Mouse (Mus musculus): Measurements from ENCODE around the gene Smo.

Gene Smo

DNA sequence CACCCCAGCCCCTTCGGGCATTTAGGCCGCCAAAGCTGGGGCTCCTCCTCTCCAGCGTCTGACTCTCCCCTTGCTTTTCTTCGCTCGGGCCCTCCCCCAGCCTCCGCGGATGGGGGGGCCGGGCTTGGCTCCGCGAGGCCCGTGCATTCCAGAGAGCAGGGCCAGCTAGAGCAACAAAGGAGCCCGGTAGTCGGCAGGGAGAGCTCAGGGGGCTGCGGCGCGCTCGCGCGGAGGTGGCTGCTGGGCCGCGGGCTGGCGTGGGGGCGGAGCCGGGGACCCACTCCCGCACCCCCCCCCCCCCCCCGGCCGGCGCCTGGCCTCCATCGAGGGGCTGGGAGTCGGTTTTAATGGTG, at the start of gene Smo:
Gene Smo (plus strand): TSS at position 168 of the 353 bp plus-strand sequence.
- peak; percentile 86 to 93 for DNase-seq

DNA sequence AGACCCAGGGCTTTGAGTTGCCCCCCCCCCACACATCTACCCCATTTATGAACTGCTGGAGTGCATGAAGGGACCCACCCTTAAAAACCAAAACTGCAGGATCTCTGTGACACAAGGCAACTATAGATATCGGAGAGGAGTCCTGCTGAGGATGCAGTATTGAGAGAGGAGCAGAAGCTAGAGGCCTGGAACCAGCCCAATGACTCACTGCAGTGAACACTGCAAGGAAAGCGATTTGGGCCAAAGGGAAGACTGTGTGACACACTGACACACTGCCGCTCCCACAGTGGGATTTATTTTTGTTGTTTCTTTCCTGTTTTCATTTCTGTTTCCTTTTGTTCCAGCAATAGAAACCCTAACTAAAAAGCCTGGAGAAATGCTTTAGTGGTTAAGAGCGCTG, 49.4 kb upstream of the Smo start:
- DNase-seq = no peak

DNA sequence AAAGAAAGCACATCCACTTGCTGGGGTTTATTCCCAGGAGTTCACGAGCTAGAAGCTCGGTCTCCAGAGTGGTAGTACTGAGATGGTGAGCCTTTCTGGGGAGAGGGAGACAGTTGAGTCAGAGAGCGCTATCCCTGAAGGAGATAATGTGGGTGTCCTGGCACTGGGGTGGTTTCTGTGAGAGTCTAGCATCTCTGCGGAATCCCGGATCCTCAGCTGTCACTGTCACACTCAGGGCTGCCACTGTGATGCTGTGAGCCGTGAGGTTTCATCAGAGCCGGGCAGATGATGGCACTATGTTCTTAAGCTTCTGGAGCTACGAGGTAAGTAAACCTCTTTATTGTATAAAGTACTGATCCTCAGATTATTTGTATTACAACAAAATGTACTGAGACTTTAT, 45.8 kb upstream of the Smo start:
- no peak for DNase-seq

DNA sequence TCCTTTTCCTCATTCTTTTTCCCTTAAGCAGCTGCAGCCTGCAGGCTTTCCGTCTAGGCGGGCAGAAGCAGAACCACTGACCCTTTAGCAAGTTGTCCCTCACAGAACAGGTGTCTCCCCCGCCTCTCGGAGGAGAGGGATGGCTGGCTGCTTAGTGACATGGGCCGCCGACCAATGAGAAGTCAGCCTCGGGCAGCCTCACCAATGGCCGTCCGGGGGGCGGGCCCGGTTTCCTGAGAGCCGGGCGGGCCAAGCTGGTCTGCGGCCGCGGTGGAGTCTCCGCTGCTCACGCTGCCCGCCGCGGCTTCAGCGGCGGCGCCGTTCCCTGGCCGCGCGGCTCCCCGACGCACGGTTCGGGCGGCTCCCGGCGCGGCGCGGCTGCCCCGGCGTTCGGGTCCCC, 41.4 kb upstream of the Smo start, which contains the start of gene Tspan33:
Gene Tspan33 (plus strand): TSS at position 270 of the 400 bp plus-strand sequence.
- DNase-seq = peak; percentile 92 to 94

DNA sequence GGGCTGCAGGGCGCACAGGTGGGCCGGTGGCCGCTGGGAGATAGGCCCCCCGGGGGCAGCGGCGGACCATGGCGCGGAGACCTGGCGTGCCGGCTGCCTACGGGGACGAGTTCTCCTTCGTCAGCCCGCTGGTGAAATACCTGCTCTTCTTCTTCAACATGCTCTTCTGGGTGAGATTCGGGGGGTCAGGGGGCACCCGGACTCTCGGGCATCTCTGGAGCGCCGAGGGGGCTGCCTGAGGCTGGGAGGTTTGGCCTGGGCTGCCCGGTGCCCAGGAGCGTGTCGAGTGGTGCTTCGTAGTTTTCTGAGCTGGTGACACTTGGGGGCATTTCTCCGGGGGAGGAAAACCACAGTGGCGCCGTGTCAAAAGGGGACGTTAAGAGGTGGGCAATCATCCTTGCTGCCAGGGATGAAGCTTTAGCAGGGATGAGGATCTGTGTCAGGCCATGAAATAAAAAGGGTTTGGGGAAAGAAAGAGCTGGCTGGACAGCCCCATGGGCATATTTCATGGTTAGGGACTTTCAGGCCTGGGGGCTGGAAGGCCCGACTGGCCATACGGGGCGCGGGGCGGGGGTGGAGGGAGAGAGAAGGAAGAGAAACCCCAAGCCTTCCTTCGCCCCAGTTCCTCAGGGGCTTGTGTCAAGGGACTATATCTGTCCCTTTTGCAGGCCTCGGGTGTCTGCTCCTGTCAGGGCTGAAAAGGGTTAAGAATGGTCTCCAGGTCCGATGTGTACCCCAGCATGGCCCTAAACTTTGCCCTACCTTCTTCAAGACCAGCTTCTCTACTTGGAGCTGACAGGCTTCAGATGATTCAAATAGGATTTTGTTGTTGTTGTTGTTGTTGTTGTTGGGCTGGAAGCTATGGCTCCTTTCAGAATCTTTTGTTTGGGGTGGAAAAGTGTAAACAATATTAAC, 40.7 kb upstream of the Smo start:
- no peak for DNase-seq

DNA sequence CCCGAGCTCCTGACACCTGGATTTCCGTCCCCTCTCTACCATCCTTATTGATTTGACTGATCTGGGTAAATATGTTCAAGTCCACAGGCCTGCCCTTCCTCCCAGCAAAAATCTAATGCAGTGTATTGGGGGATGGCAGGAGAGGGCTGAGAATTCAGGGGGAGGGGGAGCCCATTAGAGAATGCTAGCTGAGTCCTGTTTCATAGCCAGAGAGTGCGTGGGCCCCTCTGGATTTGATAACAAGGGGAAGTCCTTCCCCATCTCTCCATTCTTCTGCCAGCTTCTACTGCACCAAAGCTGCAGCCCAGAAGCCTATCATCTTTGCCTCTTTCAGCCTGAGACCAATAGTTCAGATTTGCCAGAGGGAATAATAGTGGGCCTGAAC, 40.0 kb upstream of the Smo start:
- DNase-seq = no peak

DNA sequence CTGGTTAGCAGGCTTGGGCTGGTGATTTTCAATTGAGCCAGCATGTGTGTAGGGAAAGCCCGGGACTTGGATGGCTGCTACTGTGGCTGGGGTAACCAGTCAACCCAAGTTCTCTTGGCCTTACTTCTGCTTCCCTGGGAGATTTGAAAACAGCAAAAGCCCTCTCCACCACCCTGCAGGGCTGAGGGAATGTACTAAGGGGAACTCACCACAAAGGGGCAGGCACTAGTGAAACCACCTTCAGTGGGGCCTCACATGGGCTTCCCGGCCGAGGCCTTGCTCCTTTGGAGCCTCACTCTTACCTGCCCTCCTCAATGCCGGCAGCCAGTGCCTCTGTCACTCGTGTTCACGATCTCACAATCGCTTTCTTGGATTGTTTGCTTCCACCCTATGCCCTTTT, 39.3 kb upstream of the Smo start:
- DNase-seq = no peak

DNA sequence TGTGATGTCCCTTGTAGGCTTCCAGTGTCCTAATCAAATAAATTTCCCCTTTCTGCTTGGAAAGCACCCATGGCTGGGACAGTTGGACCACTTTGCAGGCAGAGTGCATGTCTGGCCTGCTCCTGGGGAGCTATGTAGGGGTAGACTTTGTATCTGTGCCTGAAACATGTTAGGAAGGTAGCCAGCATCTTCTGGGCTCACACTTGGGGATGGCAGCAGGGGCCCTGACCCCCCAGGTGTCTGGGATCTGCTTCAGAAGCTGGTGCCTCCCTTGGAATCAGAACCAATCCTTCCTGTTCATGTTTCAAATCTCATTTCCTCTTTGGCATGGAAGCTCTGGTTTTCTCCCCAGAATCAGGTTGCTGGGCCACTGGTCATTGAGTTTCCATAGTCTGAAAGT, 38.2 kb upstream of the Smo start:
- no peak for DNase-seq

DNA sequence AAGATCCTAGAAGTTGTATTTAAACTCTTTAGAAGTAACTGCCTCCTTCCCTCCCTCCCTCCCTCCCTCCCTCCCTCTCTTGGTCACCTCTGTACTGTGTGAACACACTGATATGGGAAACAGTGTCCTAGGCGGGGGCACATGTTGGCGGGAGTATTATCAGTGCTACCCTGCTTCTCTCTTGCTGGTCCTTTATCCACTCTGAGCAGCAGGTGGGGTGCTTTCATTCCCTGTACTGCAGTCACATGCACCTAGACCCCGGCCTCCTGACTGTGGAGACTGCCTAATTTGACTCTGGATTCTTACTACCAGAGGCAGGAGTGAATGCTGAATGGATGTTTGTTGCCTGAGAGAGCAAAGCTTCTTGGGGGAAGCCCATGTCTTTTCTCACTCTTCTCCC, 37.8 kb upstream of the Smo start:
- no peak for DNase-seq

DNA sequence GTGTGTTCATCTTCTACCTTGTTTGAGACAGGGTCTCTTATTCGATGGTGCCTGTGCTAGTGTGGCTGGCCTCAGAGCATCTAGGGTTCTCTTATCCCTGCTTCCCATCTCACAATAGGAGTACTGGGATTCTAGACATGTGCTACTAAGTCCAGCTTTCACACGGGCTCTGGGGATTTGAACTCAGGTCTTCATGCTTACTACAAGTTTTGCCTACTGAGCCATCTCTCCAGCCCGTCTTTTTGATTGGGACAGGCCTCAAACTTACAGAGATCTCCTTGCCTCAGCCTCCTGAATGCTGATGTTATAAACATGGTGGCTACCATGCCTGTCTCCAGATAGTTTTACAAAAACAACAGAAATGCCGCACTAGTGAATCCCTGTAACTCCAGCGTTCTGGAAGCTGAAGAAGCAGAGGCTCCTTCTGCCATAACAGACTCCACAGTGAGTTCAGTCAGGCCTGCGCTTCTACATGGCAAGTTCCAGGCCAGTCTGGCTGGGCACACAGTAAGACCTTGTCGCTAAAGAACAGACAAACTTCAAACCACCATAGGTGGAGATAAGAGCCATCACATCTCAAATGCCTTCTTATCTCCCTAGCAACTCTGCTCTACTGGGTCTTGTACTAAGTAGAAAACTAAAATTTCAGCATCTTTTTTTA, 36.1 kb upstream of the Smo start:
- no peak for DNase-seq

DNA sequence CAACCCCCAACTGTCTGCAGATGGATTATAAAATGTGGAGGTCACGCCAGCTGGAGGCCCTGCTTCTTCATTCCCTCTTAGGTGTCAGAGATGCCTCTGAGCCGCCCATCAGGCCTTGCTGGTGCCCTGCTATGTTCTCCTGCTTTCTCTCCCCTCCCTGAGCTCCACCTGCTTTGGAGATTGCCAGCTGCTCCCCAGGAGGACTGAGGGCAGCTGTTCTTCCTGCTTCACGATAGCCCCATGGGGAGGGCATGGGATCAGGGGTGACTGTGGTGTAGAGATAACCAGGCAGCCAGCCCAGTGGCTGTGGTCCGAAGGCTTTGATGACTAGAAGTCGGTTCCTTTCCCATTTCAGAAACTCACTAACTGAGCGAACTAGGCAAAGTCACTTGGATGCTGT, 34.3 kb upstream of the Smo start:
- DNase-seq = no peak

DNA sequence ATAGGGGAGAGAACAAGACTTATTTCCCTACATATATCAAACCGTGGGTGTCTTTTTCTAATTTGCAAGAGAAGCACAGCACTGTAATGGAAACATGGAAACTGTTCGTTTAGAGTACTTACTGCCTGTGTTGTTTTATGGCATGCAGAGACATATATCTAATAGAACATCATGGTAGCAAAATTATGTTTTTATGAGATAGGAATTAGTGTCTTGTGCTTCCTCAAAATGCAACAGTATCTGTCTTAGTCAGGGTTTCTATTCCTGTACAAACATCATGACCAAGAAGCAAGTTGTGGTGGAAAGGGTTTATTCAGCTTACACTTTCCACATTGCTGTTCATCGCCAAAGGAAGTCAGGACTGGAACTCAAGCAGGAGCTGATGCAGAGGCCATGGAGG, 33.2 kb upstream of the Smo start:
- no peak for DNase-seq

DNA sequence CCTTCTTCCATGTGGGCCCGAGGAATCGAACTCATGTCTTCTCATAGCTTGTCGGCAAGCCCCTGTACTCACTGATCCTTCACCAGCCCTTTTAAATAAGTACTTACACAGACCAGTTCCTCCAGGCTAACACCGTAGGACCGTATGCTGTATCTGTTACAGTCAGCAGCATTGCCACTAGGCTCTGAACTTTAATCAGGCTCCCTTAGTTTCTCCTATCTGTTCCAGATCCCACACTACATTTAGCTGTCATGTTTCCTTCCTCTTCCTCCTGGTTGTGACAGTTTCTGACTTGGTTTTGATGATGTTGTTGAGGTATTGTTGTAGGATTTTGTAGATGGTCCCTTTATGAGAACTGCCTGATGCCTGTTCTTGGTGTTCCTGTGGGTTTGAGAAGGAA, 31.2 kb upstream of the Smo start:
- no peak for DNase-seq

DNA sequence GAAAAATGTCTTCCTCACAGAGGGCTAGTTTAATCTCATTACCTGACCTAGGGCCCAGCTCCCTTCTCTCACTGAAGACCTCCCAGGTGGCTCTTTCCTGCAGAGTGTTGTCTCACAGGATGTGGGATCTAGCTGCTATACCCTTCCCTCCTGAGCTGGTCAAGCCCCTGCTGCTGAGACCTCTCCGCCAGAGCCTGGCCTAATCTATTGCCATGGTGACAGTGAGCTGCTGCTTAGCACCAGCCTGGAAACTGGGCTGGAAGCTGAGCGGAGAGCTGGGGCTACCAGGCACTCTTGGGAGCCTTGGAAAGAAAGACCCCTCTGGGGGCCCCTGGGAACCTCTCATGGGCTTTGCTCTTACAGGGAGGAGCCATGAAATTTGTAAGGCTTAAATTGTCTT, 27.4 kb upstream of the Smo start:
- DNase-seq = no peak

DNA sequence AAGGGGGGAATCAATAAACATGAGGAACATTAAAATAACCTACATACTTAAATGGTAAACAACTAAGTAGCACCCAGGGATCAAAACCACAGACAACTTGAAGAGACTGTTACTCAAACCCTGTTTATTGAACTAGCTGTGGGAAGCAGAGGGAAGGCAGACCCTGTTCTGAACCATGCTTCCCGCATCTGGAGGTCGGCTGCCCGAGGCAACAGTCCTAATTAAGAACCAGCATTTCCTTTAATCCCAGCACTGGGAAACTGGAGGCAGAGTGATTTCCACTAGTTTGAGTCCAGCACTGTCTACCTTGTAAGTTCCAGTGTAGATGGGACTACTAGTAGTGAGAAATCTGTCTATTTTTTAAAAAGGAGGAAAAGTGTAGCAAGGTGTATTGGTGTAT, 24.0 kb upstream of the Smo start:
- DNase-seq = no peak

DNA sequence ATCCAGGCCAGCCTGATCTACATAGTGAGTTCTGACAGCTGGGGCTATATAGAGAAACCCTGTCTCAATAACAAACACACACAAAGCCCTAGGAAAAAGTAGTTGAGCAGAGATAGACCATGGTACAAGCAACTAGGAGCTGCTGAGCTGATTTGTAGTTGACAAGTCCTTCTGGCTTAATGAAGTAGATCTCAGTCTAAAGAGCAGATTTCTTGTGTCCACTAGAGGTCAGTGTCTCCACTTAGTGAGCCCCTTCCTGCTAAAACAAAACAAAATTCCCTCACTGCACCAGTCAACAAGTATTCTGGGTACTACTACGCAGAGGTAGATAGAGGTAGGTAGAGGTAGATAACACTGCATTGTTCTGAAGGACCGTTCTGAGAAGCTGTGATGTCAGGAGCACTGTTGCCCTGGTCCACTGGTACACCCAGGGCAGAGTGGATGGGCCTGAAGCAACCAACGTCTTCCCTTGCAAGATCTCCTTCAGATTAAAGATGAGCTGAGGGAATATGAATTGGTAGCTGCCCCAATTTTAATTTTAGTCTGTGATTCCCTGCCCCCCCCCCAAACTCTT, 23.2 kb upstream of the Smo start:
- DNase-seq = peak in 1 of 2 experiments; percentile 39

DNA sequence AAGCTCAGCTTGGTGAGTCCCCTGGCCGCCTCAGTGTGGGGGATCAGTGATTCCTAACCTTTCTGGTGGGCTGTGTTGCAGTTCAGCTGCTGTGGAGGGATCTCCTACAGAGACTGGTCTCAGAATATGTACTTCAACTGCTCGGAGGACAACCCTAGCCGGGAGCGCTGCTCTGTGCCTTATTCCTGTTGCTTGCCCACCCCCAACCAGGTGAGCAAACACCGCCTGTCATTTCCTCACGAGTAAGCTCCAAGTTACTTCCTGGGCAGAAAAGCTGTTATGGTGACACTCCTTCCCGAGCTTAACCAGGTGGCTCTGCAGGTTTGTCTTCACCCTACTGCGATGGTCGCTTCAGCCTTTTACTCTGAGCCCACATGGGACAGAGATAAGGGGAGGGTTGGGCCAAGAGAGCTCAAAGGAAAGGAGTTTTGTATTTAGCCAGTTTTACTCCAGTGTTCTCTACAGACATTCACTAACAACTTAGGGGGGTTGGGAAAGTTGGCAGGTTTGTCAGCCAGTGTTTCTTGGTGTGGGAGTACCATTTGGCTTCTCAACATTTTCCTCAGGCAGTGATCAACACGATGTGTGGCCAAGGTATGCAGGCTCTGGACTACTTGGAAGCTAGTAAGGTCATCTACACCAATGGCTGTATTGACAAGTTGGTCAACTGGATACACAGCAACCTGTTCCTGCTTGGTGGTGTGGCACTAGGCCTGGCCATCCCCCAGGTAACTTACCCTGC, 18.5 kb upstream of the Smo start:
- DNase-seq = no peak

DNA sequence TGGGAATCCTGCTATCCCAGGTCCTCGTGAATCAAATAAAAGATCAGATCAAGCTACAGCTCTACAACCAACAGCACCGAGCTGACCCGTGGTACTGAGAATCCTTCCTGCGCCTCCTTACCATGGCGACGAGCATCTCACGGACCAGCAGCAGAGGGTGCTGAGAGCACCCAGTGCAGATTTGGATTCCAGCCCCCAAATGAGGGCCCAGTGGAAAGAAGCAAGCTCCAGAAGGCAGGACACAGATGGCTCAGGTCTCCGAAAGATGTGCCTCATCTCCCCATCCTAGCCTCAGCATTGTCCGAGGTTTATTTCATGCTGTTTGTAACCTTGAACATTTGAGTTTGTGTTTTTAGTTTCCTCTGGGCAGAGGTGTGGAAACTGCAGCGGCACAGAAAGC, 17.8 kb upstream of the Smo start:
- no peak for DNase-seq

DNA sequence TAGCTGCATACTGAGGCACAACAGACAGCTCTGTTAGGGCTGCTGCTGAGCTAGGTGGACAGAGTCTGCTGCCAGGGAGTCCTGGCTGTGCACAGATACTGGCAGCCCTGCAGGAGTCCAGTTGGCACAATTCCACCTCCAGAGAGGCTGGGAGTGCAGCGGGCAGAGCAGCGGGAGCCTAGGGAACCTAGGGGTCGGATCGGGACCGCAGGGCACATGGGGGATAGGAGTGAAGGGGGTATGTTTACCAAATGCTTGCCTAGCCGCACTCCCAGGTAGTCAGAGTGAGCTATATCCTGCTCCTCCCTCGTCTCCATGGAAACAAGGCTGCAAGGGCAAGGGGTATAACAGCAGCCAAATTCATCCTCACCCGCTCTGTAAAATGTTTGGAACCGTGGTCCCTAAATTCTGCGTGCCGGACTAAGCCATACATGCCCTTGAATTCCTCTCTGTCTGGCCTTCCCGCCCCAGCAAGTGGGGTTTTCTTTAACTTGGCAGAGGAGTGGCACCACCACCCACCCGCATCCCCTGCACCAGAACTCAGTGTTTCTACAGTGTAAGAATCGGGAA, 17.3 kb upstream of the Smo start:
- no peak for DNase-seq

DNA sequence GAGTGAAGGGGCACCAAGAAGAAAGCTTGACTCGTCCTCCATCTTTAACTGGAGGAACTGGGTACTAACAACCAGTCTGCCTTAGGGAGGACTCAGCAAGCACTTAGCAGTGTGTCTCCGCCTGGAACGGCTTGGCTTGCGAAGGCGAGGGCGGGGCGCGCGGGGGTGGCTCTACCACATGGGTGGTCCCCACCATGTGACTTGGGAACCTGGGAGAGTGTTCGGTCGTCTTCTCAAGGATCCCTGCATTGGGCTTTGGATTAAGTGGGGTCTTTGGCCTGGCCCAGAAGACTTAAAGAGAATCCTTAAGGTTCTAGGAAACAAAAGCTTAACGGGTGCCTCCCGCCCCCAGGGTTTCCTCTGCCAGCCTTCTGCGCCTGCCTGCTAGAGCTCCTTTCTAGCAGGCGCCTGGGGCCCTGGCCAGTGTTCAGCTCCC, 16.4 kb upstream of the Smo start:
- DNase-seq = peak; percentile 69 to 78

DNA sequence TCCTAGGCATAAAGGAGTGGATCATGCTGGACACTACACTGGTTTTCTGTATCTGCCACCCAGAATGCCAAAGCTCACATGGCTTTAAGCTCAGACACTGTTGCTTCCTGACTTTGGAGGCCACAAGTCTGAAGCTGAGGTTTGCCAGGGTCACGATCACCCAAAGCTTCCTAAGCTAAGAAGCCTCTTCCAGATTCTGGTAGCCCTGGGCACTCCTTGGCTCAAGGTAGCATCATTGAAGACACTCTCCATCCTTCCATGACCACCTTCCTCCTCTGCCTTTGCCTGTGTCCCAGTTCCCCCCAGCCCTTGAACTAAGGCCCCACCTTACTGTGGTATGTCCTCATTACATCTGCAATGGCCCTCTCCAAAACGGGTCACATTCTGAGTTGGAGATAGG, 13.4 kb upstream of the Smo start:
- DNase-seq = no peak

DNA sequence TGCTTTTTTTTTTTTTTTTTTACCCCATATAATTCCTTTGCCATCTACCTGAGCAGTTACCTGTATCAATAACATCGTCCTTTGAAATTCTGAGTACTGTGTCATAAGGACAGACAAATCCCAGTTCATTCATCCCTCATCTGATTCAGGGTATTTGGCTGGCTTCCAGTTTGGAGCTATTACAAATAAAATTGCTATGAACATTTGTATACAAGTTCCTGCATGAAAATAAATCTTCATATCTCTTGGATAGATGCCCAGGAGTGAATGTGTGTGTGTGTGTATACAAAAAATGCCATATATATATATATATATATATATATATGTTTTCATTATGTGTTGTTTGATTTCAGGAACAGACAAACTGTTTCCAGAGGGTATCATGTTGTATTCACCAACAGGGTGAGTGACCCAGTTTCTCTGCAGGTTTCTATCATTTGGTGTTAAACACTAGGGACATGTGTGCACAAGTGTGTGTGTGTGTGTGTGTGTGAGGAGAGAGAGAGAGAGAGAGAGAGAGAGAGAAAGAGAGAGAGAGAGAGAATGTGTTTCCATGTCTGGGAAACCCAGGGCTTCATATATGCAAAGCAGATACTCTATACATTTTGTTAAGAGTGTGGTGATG, 8.6 kb upstream of the Smo start:
- DNase-seq = no peak

DNA sequence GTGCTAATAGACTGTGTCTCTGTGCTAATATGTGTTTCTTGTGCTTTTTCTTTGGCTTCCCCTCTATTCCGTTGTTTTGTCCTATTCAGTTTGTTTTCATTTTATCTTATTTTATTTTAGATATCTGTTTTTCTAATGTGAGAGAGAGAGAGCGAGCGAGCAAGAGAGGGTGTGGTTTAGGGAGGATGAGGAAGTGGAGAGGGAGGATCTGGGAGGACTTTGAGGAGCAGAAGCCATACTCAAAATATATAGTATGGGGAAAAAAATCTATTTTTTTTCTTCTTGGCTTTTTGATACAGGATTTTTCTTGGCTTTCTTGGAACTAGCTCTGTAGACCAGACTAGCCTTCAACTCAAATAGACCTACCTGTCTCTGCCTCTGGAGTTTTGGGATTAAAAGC, 7.3 kb upstream of the Smo start:
- DNase-seq = no peak

Data from lung, postnatal 4 days (tissue).